Mouse (Mus musculus) liver, embryonic 14.5 days (tissue): ENCODE measurements at regions not wholly inside any gene's neighbourhood (a gene's known extent, or its start where the extent isn't known, plus 50 kb on each side); places are given as distances from the start of the nearest gene placed in this dataset.

ENCODE experiments used
- CTCF ChIP-seq: IDR thresholded peaks from 2 replicates; pipeline ENCODE4 v1.5.1; 2016; ENCODE audit warnings: antibody characterized with exemption, low read depth, control low read depth
- EP300 ChIP-seq: IDR thresholded peaks from 2 replicates; pipeline ENCODE4 v1.6.1; 2016; ENCODE audit warnings: antibody characterized with exemption, low read depth

DNA sequence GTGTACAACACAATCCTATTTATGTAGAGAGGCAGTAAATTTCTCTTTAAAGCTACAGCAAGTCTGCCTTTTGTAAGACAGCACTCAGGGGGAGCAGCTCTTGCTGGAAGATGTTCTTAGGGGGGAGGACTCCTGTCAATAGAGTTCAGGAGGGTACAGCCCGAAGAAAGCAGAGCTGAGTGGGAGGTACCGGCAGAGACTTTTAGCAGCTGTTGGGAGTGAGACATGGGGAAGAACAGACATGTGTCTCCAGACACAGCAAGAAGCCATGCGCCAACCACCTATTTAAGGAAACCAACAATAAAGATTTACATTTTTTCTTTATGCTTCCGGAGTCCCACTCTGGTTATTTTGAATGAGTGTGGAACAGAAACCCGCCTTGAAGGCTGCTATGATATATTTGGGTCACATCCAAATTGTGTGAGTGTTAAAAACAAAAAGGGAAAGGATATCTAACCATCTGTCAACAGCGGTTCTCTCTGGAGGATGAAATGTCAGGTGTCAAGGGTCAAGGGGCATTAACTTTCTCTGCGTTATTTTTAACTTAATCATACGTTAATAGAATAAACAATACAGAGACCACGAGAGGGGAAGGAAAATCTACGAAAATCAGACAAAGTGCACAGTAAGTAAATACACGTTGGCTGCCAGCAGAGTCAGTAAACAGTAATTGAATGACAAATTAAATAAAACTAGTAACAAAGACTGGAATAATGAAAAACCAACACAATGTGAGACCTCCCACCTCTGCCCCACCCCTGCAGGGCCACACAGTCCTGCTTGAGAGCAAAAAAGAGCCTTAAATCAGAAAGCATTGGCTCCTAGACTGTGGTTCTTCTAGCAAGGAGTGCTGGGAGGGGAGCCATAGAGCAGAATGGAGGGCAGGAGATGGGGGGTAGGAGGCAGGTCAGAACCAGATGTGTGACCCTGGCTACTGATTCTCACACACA, 225.2 kb downstream of the 3100002H09Rik start:
- TF ChIP-seq EP300, result no peak
- TF ChIP-seq CTCF, result no peak
